Mouse (Mus musculus): ENCODE results near the gene Dcdc2a. TPM values are rescaled to one million over a fixed set of nuclear protein-coding genes. Genes with fewer than 3 reads are reported as not detected.

The Dcdc2a gene
- total RNA-seq (2021), result under 1 TPM; 0.23 to 0.43 TPM
- long read RNA-seq, experiment 1, result 0 reads
- long read RNA-seq, experiment 2, result 0 reads

- DNase-seq (ENCODE audit: low spot score), result no peak
These were observed at the start of gene Dcdc2a for GRCm38 (mm10) chr13:25055873-25056667. Dcdc2a (plus strand) TSS chr13:25056004.

DNA sequence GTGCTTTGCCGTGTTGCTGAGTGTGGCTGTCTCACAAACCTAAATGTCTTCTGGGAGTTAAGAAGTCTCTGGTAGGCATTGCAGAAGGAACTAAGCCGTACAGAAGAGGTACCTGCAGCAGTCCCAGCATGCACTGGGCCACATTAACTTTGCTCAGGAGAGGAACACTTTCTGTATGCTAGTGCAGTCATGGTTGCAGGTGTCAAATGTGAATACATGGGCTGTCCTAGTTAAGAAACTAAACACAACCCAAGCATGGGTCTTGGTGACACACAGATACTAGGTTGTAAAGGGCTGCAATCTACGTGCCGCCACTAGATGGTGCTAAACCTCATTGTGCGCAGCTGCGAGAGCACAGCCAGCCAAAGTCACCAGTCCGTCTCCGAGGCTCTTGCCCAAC, 48.7 kb upstream of the Dcdc2a start:
- peak; percentile 32 for DNase-seq (ENCODE audit: low spot score)

- DNase-seq (ENCODE audit: low spot score), result no peak
These were observed 37.5 kb upstream of the Dcdc2a start for GRCm38 (mm10) chr13:25018316-25018715.

GRCm38 (mm10) chr13:25019793-25020539, 35.8 kb upstream of the Dcdc2a start, which contains the start of gene Mrs2:
Mrs2 (minus strand) TSS chr13:25020379.
- peak; percentile 85 for DNase-seq (ENCODE audit: low spot score)

GRCm38 (mm10) chr13:25020540-25020892, 35.3 kb upstream of the Dcdc2a start:
- DNase-seq (ENCODE audit: low spot score), result no peak

DNA sequence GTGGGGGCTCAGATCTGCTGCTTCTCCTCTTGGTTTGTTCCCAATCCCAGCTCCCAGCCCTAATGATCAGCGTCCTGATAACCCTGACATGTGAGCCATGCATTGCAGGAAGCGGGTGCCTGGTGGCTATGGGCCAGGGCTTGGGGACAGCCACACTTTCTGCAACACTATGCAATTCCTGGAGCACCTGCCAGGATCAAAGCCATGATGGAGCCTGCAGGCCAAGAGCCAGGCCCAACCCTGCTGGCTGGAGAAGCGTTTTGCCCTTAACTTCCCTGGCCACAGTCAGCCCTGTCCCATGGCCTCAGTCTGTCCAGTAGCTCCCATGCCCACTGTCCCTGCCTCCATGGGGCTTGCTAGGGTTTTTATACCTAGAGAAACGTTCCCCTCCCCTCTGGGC, 33.4 kb upstream of the Dcdc2a start:
- DNase-seq (ENCODE audit: low spot score), result no peak

- DNase-seq (ENCODE audit: low spot score), result no peak
These were observed 32.7 kb upstream of the Dcdc2a start for GRCm38 (mm10) chr13:25023129-25023528.

DNA sequence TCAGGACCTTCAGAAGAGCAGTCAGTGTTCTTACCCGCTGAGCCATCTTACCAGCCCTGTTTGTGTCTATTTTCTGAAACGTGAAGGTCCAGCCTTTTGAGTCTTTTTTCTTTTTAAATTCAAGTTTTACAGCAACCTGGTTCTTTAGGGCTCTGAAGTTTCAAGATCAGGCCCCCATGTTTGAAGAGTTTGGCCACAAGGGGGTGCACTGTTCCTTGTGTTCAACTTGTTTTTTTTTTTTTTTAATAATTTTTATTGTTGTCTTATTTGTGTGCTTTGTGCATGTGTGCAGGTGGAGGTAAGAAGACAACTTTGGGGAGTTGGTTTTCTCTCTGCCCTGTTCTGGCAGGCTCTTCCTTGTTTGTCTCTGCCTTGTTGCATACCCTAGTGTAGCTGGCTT, 31.1 kb upstream of the Dcdc2a start:
- no peak for DNase-seq (ENCODE audit: low spot score)

DNA sequence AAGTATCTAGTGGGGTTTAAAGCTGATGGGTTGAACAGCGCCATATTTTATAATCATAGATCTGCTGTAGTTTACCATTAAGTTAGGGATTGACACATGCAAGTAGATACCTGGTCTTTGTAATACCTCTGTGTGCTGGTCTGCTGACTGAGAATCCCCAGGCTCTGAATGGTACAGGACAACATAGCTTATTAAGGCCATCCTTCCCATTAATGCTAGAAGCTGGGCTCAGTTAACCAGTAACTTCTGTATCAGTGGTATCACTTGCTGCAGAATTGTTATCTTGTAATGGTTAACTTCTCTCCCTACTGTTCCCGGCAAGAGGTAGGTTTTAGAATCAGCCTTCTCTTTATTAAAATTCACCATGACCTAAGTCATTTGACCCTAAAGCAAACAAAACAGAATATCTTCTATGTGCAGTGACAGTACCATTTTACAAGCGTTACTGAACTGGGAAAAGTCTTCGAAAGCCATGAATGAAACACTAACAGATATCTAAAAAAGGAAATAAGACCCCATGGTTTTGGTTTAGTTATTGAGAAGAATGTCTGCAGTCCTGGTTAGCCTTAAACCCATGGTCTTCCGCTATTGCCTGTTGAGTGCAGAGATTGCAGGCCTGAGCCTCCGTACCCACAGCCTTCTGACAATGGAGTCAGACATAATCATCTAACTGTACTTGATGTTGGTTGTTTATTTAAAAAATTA, 29.2 kb upstream of the Dcdc2a start:
- DNase-seq (ENCODE audit: low spot score), result no peak

DNA sequence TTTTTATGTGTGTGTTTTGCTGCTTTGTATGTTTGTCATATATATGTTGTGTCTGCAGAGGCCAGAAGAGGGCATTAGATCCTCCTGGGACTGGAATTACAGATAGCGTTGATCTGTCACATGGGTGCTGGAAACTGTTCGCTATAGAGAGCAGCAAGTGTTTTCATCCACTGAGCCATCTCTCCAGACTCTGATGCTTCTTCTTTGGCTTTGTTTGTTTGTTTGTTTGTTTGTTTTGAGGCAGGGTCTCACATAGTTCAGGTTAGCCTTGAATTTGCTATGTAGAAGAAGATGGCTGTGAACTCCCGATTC, 28.7 kb upstream of the Dcdc2a start:
- DNase-seq (ENCODE audit: low spot score), result no peak

DNA sequence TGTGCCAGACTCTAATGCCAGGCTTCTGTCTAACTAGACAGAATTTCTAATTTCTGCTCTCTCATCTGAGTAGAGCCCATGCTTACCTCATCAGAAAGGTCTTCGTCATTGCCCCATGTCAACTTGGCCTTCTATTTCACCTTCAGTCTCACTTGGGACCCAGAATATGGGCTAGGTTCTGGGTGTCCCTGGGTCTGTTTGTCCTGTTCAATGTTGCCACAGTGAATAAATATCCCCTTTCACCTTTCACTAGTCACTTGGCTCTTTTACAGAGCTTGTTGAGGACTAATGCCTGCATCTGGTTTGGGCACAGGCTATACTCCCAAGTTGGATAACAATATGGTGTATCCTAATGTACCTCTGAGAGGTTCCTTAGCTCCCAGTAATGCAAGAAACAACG, 16.3 kb upstream of the Dcdc2a start:
- no peak for DNase-seq (ENCODE audit: low spot score)

DNA sequence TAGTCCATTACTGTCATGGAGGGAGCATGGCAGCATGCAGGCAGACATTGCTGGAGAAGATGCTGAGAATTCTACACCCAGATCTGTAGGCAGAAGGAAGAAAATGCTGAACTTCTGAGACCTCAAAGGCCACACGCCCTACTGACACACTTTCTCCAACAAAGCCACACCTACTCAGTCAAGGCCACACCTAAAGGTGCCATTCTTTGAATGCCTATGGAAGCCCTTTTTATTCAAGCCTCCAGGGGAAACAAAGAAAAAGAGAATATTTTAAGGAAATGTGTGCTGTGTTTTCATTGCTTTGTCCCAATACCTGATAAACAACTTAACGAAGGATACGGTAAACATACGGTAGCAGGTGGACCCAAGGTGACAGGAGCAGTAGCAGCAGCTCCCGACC, 3.1 kb upstream of the Dcdc2a start:
- DNase-seq (ENCODE audit: low spot score), result no peak

- peak; percentile 3 for DNase-seq (ENCODE audit: low spot score)
These were observed 671 bp upstream of the Dcdc2a start for GRCm38 (mm10) chr13:25055111-25055554.

GRCm38 (mm10) chr13:25066659-25067058, 10.9 kb downstream of the Dcdc2a start:
- no peak for DNase-seq (ENCODE audit: low spot score)

- no peak for DNase-seq (ENCODE audit: low spot score)
These were observed 11.4 kb downstream of the Dcdc2a start for GRCm38 (mm10) chr13:25067183-25067582.

DNA sequence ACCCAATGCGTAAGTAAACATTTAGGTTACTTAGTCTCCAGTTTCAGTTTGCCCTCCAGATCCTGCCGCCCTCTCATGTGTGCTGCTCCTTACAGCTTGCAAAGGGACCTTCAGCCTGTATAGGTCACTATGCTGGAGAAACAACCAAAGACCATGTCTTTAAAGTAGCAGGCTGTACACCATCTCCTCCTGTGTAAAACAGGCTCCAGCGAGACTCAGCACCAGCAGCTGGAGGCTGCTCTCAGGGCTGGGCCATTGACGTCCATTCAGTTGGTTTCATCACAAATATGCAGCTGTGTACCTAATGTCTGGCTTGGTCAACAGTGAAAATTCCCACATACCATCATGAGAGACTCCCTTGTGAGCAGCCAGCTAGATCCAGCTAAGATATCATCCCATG, 14.0 kb downstream of the Dcdc2a start:
- no peak for DNase-seq (ENCODE audit: low spot score)

DNA sequence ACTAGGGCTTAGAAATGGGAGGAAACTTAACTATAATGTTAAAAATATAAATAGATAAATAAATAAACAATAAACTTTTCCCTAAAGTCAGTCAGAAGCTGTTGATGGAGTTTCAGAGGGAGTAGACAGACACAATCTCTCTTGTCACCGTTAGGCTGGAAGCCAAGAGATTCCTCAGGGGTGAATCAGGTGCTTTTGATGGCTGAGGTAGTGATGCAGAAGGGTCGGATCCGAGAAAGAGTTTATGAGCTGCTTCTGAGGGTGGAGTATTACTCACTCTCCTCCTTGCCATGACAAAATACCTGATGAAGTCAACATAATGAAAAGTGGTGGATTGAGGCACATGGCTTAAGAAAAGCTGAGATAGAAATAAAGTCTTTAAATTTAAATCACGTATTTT, 15.0 kb downstream of the Dcdc2a start:
- DNase-seq (ENCODE audit: low spot score), result no peak

DNA sequence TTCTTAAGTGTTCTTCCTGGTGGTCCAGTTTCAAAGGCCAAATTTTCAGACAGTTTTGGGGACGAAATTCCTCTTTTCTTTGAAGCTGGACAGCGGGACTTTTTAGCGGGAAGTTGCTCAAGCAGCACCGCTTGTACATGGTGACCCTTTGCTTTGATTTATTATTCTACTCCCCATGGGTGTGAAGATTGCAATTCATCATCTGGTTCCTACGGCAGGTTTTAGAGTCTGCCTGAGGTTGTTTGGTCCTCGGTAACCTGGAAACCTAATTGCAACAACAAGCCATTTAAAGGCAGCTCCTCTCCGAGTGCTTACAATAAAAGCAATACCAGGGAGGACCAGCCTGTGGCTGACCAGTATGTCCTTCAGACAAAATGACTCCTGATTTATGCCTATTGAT, 21.5 kb downstream of the Dcdc2a start:
- no peak for DNase-seq (ENCODE audit: low spot score)

DNA sequence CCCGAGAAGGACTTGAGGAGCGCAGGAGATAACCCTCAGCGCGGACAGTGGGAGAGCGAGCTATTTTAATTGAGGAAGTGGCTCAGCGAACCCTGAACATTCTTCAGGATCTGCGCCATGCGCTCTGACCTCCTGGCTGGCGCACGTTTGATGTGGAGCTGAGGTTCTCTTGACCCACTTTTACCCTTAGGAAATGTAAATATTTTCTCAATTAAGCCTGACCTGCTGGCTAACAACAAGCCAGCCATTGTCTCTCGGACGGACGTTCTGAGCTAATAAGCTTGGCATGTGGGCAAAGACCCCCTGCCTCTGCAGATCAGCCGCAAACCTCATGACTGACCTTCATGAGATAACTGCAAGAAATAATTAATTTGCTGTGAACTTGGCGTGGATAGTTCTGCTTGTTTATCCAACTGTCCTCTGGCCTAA, 27.4 kb downstream of the Dcdc2a start:
- no peak for DNase-seq (ENCODE audit: low spot score)

DNA sequence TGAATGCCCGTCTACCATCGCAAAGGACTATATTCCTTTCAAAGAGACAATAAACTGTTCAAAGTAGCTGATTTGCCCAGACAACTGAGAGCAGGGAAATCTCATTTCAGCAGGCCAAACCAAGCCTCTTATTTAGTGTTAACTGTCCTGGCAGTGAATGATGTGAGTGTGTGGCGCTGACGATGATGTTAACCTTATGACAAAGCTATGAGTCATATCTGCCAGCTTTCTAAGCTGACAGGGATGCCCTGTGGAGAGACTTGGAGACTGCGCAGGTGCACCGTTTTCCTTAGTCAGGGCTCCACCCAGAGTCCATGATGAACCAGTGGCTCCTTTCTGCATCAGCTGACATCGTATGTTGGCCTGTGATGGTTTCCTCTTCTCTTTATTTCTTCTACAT, 29.3 kb downstream of the Dcdc2a start:
- DNase-seq (ENCODE audit: low spot score), result no peak

DNA sequence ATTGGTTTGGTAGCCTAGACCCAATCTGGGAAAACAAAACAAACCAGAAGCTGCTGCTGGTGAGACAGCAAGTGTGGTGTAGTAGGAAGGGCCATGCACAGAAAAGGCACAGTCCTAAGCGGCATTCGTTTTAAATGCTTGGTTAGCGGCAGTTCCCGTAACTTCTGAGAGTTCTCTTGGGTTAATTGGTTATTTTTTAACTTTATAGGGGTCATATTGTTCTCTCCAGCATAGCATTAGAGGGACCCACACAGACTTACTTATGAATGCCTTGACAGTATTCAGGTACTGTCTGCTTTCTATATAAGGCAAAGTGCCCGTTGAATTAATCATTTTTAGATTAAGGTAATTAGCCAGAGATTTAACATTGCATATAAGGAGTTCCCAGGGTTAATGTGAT, 35.5 kb downstream of the Dcdc2a start:
- DNase-seq (ENCODE audit: low spot score), result no peak

GRCm38 (mm10) chr13:25093776-25094175, 38.0 kb downstream of the Dcdc2a start:
- DNase-seq (ENCODE audit: low spot score), result no peak
